Mouse (Mus musculus) cerebellum, adult 2 months (tissue): ENCODE measurements at regions not wholly inside any gene's neighbourhood (a gene's known extent, or its start where the extent isn't known, plus 50 kb on each side); places are given as distances from the start of the nearest gene placed in this dataset.

Experiments used
- CTCF ChIP-seq: fragments of 200-500 bp; IDR thresholded peaks from 2 replicates; pipeline ENCODE4 v1.5.1; 2011; ENCODE audit warnings: low read depth, mild to moderate bottlenecking, control low read depth, low read length, moderate library complexity, borderline replicate concordance; ENCODE audit not compliant: insufficient read depth
- POLR2A ChIP-seq: fragments of 200-500 bp; IDR thresholded peaks from 2 replicates; pipeline ENCODE4 v1.6.1; 2011; ENCODE audit warnings: low read length, control low read depth, borderline replicate concordance; ENCODE audit not compliant: insufficient read depth

DNA sequence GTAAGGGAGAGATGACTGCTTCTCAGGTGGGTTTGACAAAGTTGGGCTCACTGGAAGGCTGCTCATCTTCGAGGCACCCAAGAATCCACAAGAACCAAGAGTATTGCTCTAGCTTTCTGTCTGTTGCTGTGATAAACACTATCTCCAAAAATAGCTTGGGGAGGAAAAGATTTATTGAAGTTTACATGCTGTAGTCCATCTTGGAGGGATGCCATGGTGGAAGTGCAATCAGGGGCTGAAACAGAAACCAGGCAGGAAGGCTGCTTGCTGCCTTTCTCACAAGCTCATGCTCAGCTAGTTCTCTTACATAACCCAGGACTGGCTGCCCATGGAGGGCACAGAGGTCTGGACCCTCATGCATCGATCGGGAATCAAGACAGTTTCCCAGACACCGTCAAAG lies 314.5 kb upstream of the Rbfox1 start:
- TF ChIP-seq POLR2A (no peak), CTCF (no peak)
